Mouse (Mus musculus): Measurements from ENCODE around the gene Gm9821. TPM values are rescaled to one million over a fixed set of nuclear protein-coding genes. Genes with fewer than 3 reads are reported as not detected.

Gene Gm9821
- polyA plus RNA-seq, 1 experiment from 2014 or later: 0.12 TPM

DNA sequence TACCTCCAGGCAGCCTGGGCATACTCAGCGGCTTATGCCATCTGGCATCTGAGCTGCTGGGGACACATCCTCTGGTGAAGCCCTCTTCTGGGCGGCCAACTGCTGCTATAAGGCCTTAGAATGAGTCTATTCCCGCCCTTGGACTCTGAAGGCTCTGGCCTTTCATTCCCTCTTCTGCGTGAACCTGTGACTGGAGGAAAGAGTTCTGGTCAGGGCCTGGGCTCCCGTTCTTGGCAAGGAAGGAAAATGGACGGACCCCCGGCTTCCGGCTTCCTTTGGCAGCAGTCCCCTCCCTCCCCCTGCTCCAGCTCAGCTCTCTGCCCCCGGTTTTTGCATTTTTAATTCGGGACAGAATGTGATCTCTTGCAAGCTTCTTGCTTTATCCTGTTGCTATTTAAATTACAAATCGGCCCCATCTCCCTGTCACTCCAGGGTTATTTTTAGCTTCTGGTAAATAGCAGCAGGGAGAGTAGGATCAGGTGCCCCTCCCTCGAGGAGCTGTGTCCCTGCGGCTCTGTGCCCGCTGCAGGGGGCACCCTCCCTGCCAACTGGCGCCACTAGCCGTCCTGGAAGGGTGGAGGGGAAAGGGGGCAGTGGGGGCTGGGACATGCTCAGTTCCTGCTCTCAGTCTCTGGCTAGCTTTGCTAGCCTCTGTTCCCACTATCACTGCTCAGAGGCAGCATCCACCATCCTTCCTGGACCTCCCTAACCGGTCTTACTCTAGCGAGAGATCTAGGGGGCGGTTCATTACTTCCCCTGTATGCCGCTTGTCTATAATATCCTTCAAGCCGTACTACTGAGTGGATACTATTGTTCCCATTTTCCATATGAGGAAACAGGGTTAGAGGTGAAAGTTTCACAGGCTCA, 26.0 kb downstream of the Gm9821 start:
- H3K27me3 ChIP-seq (ENCODE audit: low read depth, poor library complexity, severe bottlenecking): peaks cover 88% of the 10 kb centered on the region
- H3K4me1 ChIP-seq: peaks cover 53% of the 10 kb centered on the region
- no peaks in the 10 kb centered on the region for H3K36me3 ChIP-seq
- H3K9me3 ChIP-seq (replicated peaks): no peaks in the 10 kb centered on the region
- peak overlapping the region; percentile 5; the same call in 1 of the 2 replicates for H3K4me3 ChIP-seq
- 20% methylated on average over 21 of the region's 21 CpGs for WGBS
- H3K27ac ChIP-seq (replicated peaks): peak overlapping the region; percentile 71
- no peak for DNase-seq (ENCODE audit: low spot score)

DNA sequence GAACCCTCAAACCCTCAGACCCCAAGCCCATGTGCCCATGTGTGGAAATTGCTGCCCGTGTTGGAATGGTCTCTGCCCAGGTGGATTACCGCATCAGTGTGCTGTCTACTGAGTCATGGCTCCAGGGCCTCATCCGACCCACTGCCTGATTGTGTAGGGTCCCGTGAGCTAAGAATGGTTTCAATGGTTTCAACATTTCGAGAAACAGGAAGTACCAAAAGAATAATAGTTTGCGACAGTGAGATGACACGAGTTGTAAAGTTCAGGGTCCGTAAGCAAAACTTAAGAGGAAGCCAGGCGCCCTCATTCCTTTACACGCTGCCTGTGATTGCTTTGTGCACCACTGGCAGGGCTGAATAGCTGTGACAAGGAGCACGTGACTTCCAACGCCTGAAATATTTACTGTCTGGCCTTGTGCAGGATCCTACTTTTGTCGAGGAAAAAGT, 26.6 kb downstream of the Gm9821 start:
- Histone ChIP-seq H3K4me3 (no peak overlapping the region), H3K27me3 (ENCODE audit: low read depth, poor library complexity, severe bottlenecking) (peaks cover 88% of the 10 kb centered on the region), H3K27ac (replicated peaks) (no peak overlapping the region), H3K4me1 (peaks cover 53% of the 10 kb centered on the region), H3K36me3 (no peaks in the 10 kb centered on the region), H3K9me3 (replicated peaks) (no peaks in the 10 kb centered on the region)
- DNase-seq (ENCODE audit: low spot score): no peak
- WGBS: 53% methylated on average over 13 of the region's 13 CpGs

DNA sequence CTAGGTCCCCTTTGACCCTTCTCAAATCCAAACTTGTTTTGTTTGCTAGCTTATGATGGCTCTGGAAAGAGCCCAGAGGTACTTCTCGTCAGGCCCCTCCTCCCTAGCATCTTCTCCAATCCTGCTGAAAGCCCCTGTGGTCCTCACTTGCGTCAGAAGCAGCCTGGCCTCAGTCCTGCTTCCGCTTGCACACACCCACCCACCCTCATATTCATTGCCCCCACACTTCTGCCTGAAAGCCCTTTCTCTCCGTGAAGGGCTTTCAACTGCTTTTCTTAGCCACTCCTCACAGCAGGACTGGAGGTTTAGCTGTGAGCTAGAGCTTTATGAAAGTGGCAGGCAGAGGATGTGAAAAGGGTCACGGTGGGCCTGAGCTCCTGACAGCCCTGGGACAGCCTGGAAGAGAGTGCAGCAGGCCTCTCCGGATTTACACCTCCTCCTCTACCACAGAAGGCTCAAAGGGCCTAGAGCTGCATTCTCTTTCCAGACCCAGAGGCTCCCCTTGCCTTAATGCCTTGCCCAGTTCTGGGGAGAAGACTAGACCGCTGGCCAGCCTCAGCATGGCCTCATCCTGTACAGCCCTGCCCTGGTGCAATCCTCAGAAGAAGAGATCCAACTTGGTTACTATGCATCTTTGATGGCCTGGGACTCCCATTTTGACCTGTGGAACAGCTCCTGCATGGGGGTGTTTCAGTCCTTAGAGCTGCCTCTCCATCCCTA, 28.1 kb downstream of the Gm9821 start:
- H3K9me3 ChIP-seq (replicated peaks): no peaks in the 10 kb centered on the region
- WGBS: 26% methylated on average over 7 of the region's 7 CpGs
- peaks cover 52% of the 10 kb centered on the region for H3K4me1 ChIP-seq
- peaks cover 94% of the 10 kb centered on the region for H3K27me3 ChIP-seq (ENCODE audit: low read depth, poor library complexity, severe bottlenecking)
- H3K4me3 ChIP-seq: no peak overlapping the region
- no peaks in the 10 kb centered on the region for H3K36me3 ChIP-seq
- H3K27ac ChIP-seq (replicated peaks): no peak overlapping the region; the same call in 1 of the 2 replicates
- no peak for DNase-seq (ENCODE audit: low spot score)

- peak; percentile 51 for DNase-seq (ENCODE audit: low spot score)
These were observed 30.4 kb downstream of the Gm9821 start, which contains the start of gene Dgkz for GRCm38 (mm10) chr2:91975581-91976541. Dgkz (minus strand) TSS chr2:91975864.

GRCm38 (mm10) chr2:91977960-91978359, 32.5 kb downstream of the Gm9821 start:
- no peaks in the 10 kb centered on the region for H3K9me3 ChIP-seq (replicated peaks)
- DNase-seq (ENCODE audit: low spot score): no peak
- WGBS: 83% methylated on average over 4 of the region's 4 CpGs
- no peak overlapping the region for H3K4me3 ChIP-seq
- no peak overlapping the region for H3K27ac ChIP-seq (replicated peaks)
- no peaks in the 10 kb centered on the region for H3K36me3 ChIP-seq
- H3K4me1 ChIP-seq: peaks cover 65% of the 10 kb centered on the region
- peaks cover 76% of the 10 kb centered on the region for H3K27me3 ChIP-seq (ENCODE audit: low read depth, poor library complexity, severe bottlenecking)

More at GRCm38 (mm10) chr2:91975581-91976541, 30.4 kb downstream of the Gm9821 start, which contains the start of gene Dgkz:
- Histone ChIP-seq H3K27me3 (ENCODE audit: low read depth, poor library complexity, severe bottlenecking) (peaks cover 92% of the 10 kb centered on the region), H3K4me3 (peak within 1 kb of the TSS; percentile 55), H3K36me3 (no peaks in the 10 kb centered on the region), H3K4me1 (peaks cover 74% of the 10 kb centered on the region), H3K27ac (replicated peaks) (peak within 1 kb of the TSS; percentile 50; the same call in 1 of the 2 replicates), H3K9me3 (replicated peaks) (no peaks in the 10 kb centered on the region)
- WGBS: under 1% methylated on average over 79 of the region's 79 CpGs

- Histone ChIP-seq H3K27me3 (ENCODE audit: low read depth, poor library complexity, severe bottlenecking) (peaks cover 76% of the 10 kb centered on the region), H3K9me3 (replicated peaks) (no peaks in the 10 kb centered on the region), H3K27ac (replicated peaks) (no peak overlapping the region), H3K4me1 (peaks cover 59% of the 10 kb centered on the region), H3K4me3 (no peak overlapping the region), H3K36me3 (no peaks in the 10 kb centered on the region)
- 44% methylated on average over 2 of the region's 2 CpGs for WGBS
- DNase-seq (ENCODE audit: low spot score): no peak
These were observed 33.0 kb downstream of the Gm9821 start for GRCm38 (mm10) chr2:91978547-91978946.

GRCm38 (mm10) chr2:91980245-91980644, 34.7 kb downstream of the Gm9821 start:
- Histone ChIP-seq H3K9me3 (replicated peaks) (no peaks in the 10 kb centered on the region), H3K27me3 (ENCODE audit: low read depth, poor library complexity, severe bottlenecking) (peaks cover 62% of the 10 kb centered on the region), H3K36me3 (no peaks in the 10 kb centered on the region), H3K27ac (replicated peaks) (peak overlapping the region; percentile 63; the same call in 1 of the 2 replicates), H3K4me1 (peaks cover 69% of the 10 kb centered on the region), H3K4me3 (no peak overlapping the region)
- DNase-seq (ENCODE audit: low spot score): no peak
- 32% methylated on average over 4 of the region's 4 CpGs for WGBS

GRCm38 (mm10) chr2:91980830-91981229, 35.3 kb downstream of the Gm9821 start:
- WGBS: 47% methylated on average over 5 of the region's 5 CpGs

GRCm38 (mm10) chr2:91984439-91984838, 38.9 kb downstream of the Gm9821 start:
- 4% methylated on average over 10 of the region's 13 CpGs for WGBS
- H3K4me1 ChIP-seq: peaks cover 60% of the 10 kb centered on the region
- H3K27me3 ChIP-seq (ENCODE audit: low read depth, poor library complexity, severe bottlenecking): peaks cover 36% of the 10 kb centered on the region
- H3K4me3 ChIP-seq: peak overlapping the region; percentile 42
- no peaks in the 10 kb centered on the region for H3K36me3 ChIP-seq
- peak; percentile 86 for DNase-seq (ENCODE audit: low spot score)
- peak overlapping the region; percentile 82 for H3K27ac ChIP-seq (replicated peaks)
- no peaks in the 10 kb centered on the region for H3K9me3 ChIP-seq (replicated peaks)

More at GRCm38 (mm10) chr2:91980830-91981229, 35.3 kb downstream of the Gm9821 start:
- no peak for DNase-seq (ENCODE audit: low spot score)
- Histone ChIP-seq H3K36me3 (no peaks in the 10 kb centered on the region), H3K27ac (replicated peaks) (peak overlapping the region; percentile 63; the same call in 1 of the 2 replicates), H3K4me3 (no peak overlapping the region), H3K9me3 (replicated peaks) (no peaks in the 10 kb centered on the region), H3K27me3 (ENCODE audit: low read depth, poor library complexity, severe bottlenecking) (peaks cover 59% of the 10 kb centered on the region), H3K4me1 (peaks cover 67% of the 10 kb centered on the region)

GRCm38 (mm10) chr2:91984906-91985525, 39.5 kb downstream of the Gm9821 start:
- Histone ChIP-seq H3K4me1 (peaks cover 55% of the 10 kb centered on the region), H3K36me3 (no peaks in the 10 kb centered on the region), H3K27ac (replicated peaks) (peak overlapping the region; percentile 82), H3K9me3 (replicated peaks) (no peaks in the 10 kb centered on the region), H3K27me3 (ENCODE audit: low read depth, poor library complexity, severe bottlenecking) (peaks cover 31% of the 10 kb centered on the region), H3K4me3 (peak overlapping the region; percentile 42)
- 36% methylated on average over 9 of the region's 9 CpGs for WGBS
- no peak for DNase-seq (ENCODE audit: low spot score)

DNA sequence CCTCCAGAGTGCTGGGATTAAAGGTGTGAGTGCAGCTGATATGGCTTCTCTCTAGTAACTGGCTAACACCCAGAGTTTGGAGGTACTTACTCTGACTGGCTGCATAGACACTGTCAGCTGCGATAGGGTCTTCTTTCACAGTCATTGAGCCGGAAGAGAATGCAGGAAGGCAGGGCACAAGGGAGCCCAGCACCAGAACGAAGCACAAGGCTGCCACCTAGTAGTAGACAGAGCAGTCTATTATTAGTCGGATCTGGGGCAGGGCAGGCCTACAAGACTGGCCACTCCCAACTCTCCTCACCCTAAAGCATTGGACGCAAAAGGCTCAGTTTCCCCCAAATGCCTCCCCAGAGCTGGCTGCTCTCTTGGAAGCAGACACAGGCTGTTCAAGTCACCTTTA, 40.6 kb downstream of the Gm9821 start:
- DNase-seq (ENCODE audit: low spot score): no peak
- H3K4me1 ChIP-seq: peaks cover 44% of the 10 kb centered on the region
- peaks cover 30% of the 10 kb centered on the region for H3K27me3 ChIP-seq (ENCODE audit: low read depth, poor library complexity, severe bottlenecking)
- WGBS: 5% methylated on average over 5 of the region's 5 CpGs
- H3K36me3 ChIP-seq: no peaks in the 10 kb centered on the region
- no peak overlapping the region for H3K4me3 ChIP-seq
- no peak overlapping the region for H3K27ac ChIP-seq (replicated peaks)
- H3K9me3 ChIP-seq (replicated peaks): no peaks in the 10 kb centered on the region
